In genomic region chr1:88220336-88220735, GRCm38 (mm10) we compare ENCODE assay signal across 17 mouse cellular contexts. TPM values are rescaled to one million over a fixed set of nuclear protein-coding genes. Genes with fewer than 3 reads are reported as not detected.
DNase-seq lines count a peak whose midpoint lies in the region; ATAC-seq and TF ChIP-seq lines count a peak whose summit lies in the region.
"Had no signal": no experiment of that assay in that cellular context is flagged by ENCODE, and none has a peak within 500 bp of the region (broad histone marks: within the 10 kb centered on the region; RNA-seq: fewer than 3 reads in every experiment).

No protein-coding gene starts in this region.

- DNase-seq in forebrain, embryonic 10.5 days (ENCODE audit: extremely low spot score, low spot score) = peak; percentile 18
- no peak for DNase-seq in forebrain, postnatal 0 days
- peak; percentile 15 for DNase-seq in lung, postnatal 0 days (ENCODE audit: low spot score)
- no peak for DNase-seq in lung, adult 18-20 months
- DNase-seq in CH12.LX (ENCODE audit: extremely low read depth) = peak; percentile 1
- DNase-seq in limb, embryonic 11.5 days (ENCODE audit: low spot score) = peak; percentile 33
- DNase-seq in cerebellum, postnatal 10 days = no peak
- DNase-seq in c-Kit-positive CD71-positive TER-119-positive erythroid progenitor cells, embryonic 14.5 days (ENCODE audit: low spot score) = no peak
- DNase-seq: kidney, adult 18-20 months; right cerebral cortex, adult 18-20 months had no signal

- no peak for TF ChIP-seq EP300 in lung, postnatal 0 days (IDR thresholded peaks at IDR 0.05)
- no peak for TF ChIP-seq EP300 in CH12.LX (IDR thresholded peaks at IDR 0.05; ENCODE audit: low read length)

- no peak for ATAC-seq in forebrain, postnatal 0 days
- ATAC-seq in lung, postnatal 0 days = no peak
- no peak for ATAC-seq in limb, embryonic 11.5 days (ENCODE audit: insufficient number of reproducible peaks, low FRiP score, low TSS enrichment, low read depth)

- H3K27ac ChIP-seq in forebrain, embryonic 10.5 days = no peak overlapping the region
- H3K27ac ChIP-seq in forebrain, postnatal 0 days (ENCODE audit: low read depth, low read length) = no peak overlapping the region
- no peak overlapping the region for H3K27ac ChIP-seq in lung, postnatal 0 days (ENCODE audit: low read length)
- H3K27ac ChIP-seq in CH12.LX (ENCODE audit: insufficient read depth, low read depth) = no peak overlapping the region
- H3K27ac ChIP-seq in limb, embryonic 11.5 days (replicated peaks; ENCODE audit: low read depth, low read length) = no peak overlapping the region
- H3K27ac ChIP-seq: limb, embryonic 12.5 days had no signal

- H3K4me2 ChIP-seq in forebrain, postnatal 0 days (ENCODE audit: low read depth) = no peak overlapping the region
- no peak overlapping the region for H3K4me2 ChIP-seq in lung, postnatal 0 days (replicated peaks; ENCODE audit: low read depth, low read length)
- no peak overlapping the region for H3K4me2 ChIP-seq in CH12.LX (ENCODE audit: insufficient read depth, low read depth, poor library complexity, severe bottlenecking)
- H3K4me2 ChIP-seq in limb, embryonic 11.5 days (ENCODE audit: low read depth, severe bottlenecking) = no peak overlapping the region
- H3K4me2 ChIP-seq: limb, embryonic 12.5 days had no signal

- TF ChIP-seq POLR2A in CH12.LX (IDR thresholded peaks at IDR 0.05; ENCODE audit: low read depth, low read length) = no peak

- peaks cover 10% of the 10 kb centered on the region for H3K9me3 ChIP-seq in forebrain, embryonic 10.5 days
- peaks cover 26% of the 10 kb centered on the region for H3K9me3 ChIP-seq in forebrain, postnatal 0 days (ENCODE audit: low read length)
- H3K9me3 ChIP-seq in lung, postnatal 0 days (ENCODE audit: low read length) = peaks cover 17% of the 10 kb centered on the region
- peaks cover 61% of the 10 kb centered on the region for H3K9me3 ChIP-seq in CH12.LX (replicated peaks; ENCODE audit: low read length)
- peaks cover 24% of the 10 kb centered on the region for H3K9me3 ChIP-seq in limb, embryonic 11.5 days (ENCODE audit: control insufficient read depth, low read length)

- H3K4me3 ChIP-seq in forebrain, embryonic 10.5 days = no peak overlapping the region
- H3K4me3 ChIP-seq in forebrain, postnatal 0 days (ENCODE audit: low read depth, low read length) = no peak overlapping the region
- no peak overlapping the region for H3K4me3 ChIP-seq in lung, postnatal 0 days (ENCODE audit: low read depth, low read length)
- no peak overlapping the region for H3K4me3 ChIP-seq in CH12.LX (replicated peaks in 1 of 3; ENCODE audit: low read depth in 2 of 3, low read length in 2 of 3, poor library complexity in 1 of 3)
- H3K4me3 ChIP-seq in limb, embryonic 11.5 days (ENCODE audit: low read depth, low read length) = no peak overlapping the region
- H3K4me3 ChIP-seq: limb, embryonic 12.5 days; myocyte had no signal

- no peak for TF ChIP-seq CTCF in forebrain, postnatal 0 days (IDR thresholded peaks at IDR 0.05; ENCODE audit: low read depth)
- no peak for TF ChIP-seq CTCF in lung, postnatal 0 days (IDR thresholded peaks at IDR 0.05)
- TF ChIP-seq CTCF in CH12.LX (conservative IDR thresholded peaks at IDR 0.05 in 1 of 2, IDR thresholded peaks at IDR 0.05 in 1 of 2; ENCODE audit: low read depth in 2 of 2, low read length in 2 of 2) = no peak

- no peak overlapping the region for H3K9ac ChIP-seq in forebrain, postnatal 0 days
- no peak overlapping the region for H3K9ac ChIP-seq in lung, postnatal 0 days (replicated peaks; ENCODE audit: low read depth)
- no peak overlapping the region for H3K9ac ChIP-seq in CH12.LX (ENCODE audit: insufficient read depth, low read depth)
- H3K9ac ChIP-seq in limb, embryonic 11.5 days (ENCODE audit: low read length) = no peak overlapping the region
- H3K9ac ChIP-seq: limb, embryonic 12.5 days had no signal

- dilution Hi-C loops in CH12.LX (cut with MboI; ENCODE audit: extremely low pct_ligation_motif_present, extremely low pct_unique_long_range_greater_than_20kb, low sequenced_read_pairs) = no loop called here

- in situ Hi-C loops in CH12.LX (cut with MboI; ENCODE audit: low pct_ligation_motif_present, low pct_unique_long_range_greater_than_20kb, low sequenced_read_pairs) = no loop called here

- H3K27me3 ChIP-seq in forebrain, embryonic 10.5 days (ENCODE audit: poor library complexity, severe bottlenecking) = no peaks in the 10 kb centered on the region
- H3K27me3 ChIP-seq in forebrain, postnatal 0 days (ENCODE audit: insufficient read depth, low read length) = no peaks in the 10 kb centered on the region
- no peaks in the 10 kb centered on the region for H3K27me3 ChIP-seq in lung, postnatal 0 days (replicated peaks; ENCODE audit: insufficient read depth, low read length)
- H3K27me3 ChIP-seq in CH12.LX (replicated peaks) = no peaks in the 10 kb centered on the region
- no peaks in the 10 kb centered on the region for H3K27me3 ChIP-seq in limb, embryonic 11.5 days (ENCODE audit: control insufficient read depth, insufficient read depth, low read length)
- H3K27me3 ChIP-seq: limb, embryonic 12.5 days had no signal

- no peak for TF ChIP-seq RAD21 in CH12.LX (IDR thresholded peaks at IDR 0.05; ENCODE audit: low read depth, low read length)

- no peaks in the 10 kb centered on the region for H3K4me1 ChIP-seq in forebrain, embryonic 10.5 days
- no peaks in the 10 kb centered on the region for H3K4me1 ChIP-seq in forebrain, postnatal 0 days (ENCODE audit: insufficient read depth)
- no peaks in the 10 kb centered on the region for H3K4me1 ChIP-seq in lung, postnatal 0 days (ENCODE audit: insufficient read depth, low read depth, low read length)
- H3K4me1 ChIP-seq in CH12.LX (ENCODE audit: control insufficient read depth in 1 of 2, insufficient read depth in 2 of 2) = no peaks in the 10 kb centered on the region
- no peaks in the 10 kb centered on the region for H3K4me1 ChIP-seq in limb, embryonic 11.5 days (ENCODE audit: control insufficient read depth, insufficient read depth, low read length)
- H3K4me1 ChIP-seq: limb, embryonic 12.5 days had no signal

- H3K36me3 ChIP-seq in forebrain, embryonic 10.5 days (replicated peaks) = no peaks in the 10 kb centered on the region
- H3K36me3 ChIP-seq in forebrain, postnatal 0 days (ENCODE audit: insufficient read depth) = no peaks in the 10 kb centered on the region
- no peaks in the 10 kb centered on the region for H3K36me3 ChIP-seq in lung, postnatal 0 days (ENCODE audit: insufficient read depth, low read length)
- no peaks in the 10 kb centered on the region for H3K36me3 ChIP-seq in CH12.LX (replicated peaks in 1 of 2; ENCODE audit: control insufficient read depth in 1 of 2, insufficient read depth in 1 of 2, low read length in 1 of 2)
- no peaks in the 10 kb centered on the region for H3K36me3 ChIP-seq in limb, embryonic 11.5 days (ENCODE audit: control insufficient read depth, insufficient read depth, low read length)
- H3K36me3 ChIP-seq: limb, embryonic 12.5 days had no signal

- no peaks in the 10 kb centered on the region for H3K79me2 ChIP-seq in CH12.LX (replicated peaks; ENCODE audit: control insufficient read depth, extremely low read depth, insufficient read depth, poor library complexity, severe bottlenecking)

RNA-seq across cellular contexts. Expression of gene Mroh2a, which starts 6.5 kb away (rescaled TPM):
- polyA plus RNA-seq in forebrain, embryonic 10.5 days (2016; fragmentation: Nextera tagmentation; extraction: Ambion mirVana) = 1.3 and 1.4 TPM in 2 replicates
- 0.23 TPM in 1 of 2 replicates, not detected in the other for total RNA-seq in forebrain, postnatal 0 days (2014; rRNA removed)
- polyA plus RNA-seq in forebrain, postnatal 0 days (2015; fragmentation: Nextera tagmentation; extraction: Ambion mirVana) = 0.35 and 0.36 TPM in 2 replicates
- 0.15 and 0.43 TPM in 2 replicates for polyA plus RNA-seq in lung, postnatal 0 days (2015; fragmentation: Nextera tagmentation; extraction: Ambion mirVana)
- 0.13 and 0.17 TPM in 2 replicates for total RNA-seq in CH12.LX (2012; rRNA removed)
- total RNA-seq in CH12.LX (2014; rRNA removed) = not detected in 2 replicates
- polyA plus RNA-seq in CH12.LX (2012; ENCODE audit: insufficient read length, low read depth) = 0.78 and 1.0 TPM in 2 replicates
- polyA plus RNA-seq in limb, embryonic 11.5 days (2014; fragmentation: Nextera tagmentation; extraction: Ambion mirVana) = 1.6 and 1.9 TPM in 2 replicates
- total RNA-seq: gastrocnemius, adult 8-10 months had no signal

RNA-seq across cellular contexts. Expression of gene Ugt1a1, which starts 8.6 kb away (rescaled TPM):
- 0.07 TPM in 1 of 2 replicates, not detected in the other for polyA plus RNA-seq in forebrain, embryonic 10.5 days (2016; fragmentation: Nextera tagmentation; extraction: Ambion mirVana)
- 0.14 TPM in 1 of 2 replicates, not detected in the other for total RNA-seq in forebrain, postnatal 0 days (2014; rRNA removed)
- not detected in 2 replicates for polyA plus RNA-seq in forebrain, postnatal 0 days (2015; fragmentation: Nextera tagmentation; extraction: Ambion mirVana)
- polyA plus RNA-seq in lung, postnatal 0 days (2015; fragmentation: Nextera tagmentation; extraction: Ambion mirVana) = 0.21 and 0.26 TPM in 2 replicates
- total RNA-seq in CH12.LX (2012; rRNA removed) = 0.08 TPM in 1 of 2 replicates, not detected in the other
- total RNA-seq in CH12.LX (2014; rRNA removed) = not detected in 2 replicates
- 0.19 TPM in 1 of 2 replicates, not detected in the other for polyA plus RNA-seq in CH12.LX (2012; ENCODE audit: insufficient read length, low read depth)
- polyA plus RNA-seq in limb, embryonic 11.5 days (2014; fragmentation: Nextera tagmentation; extraction: Ambion mirVana) = not detected in 2 replicates
- total RNA-seq: hematopoietic stem cell, adult 5-6 weeks had no signal
- polyA plus RNA-seq: C2C12; forebrain, embryonic 11.5 days; limb, embryonic 12.5 days; myocyte had no signal

RNA-seq across cellular contexts. Expression of gene Dnajb3, which starts 14.8 kb away (rescaled TPM):
- 8.5 and 9.5 TPM in 2 replicates for polyA plus RNA-seq in forebrain, embryonic 10.5 days (2016; fragmentation: Nextera tagmentation; extraction: Ambion mirVana)
- 5.3 and 6.6 TPM in 2 replicates for total RNA-seq in forebrain, postnatal 0 days (2014; rRNA removed)
- 10.7 and 12.4 TPM in 2 replicates for polyA plus RNA-seq in forebrain, postnatal 0 days (2015; fragmentation: Nextera tagmentation; extraction: Ambion mirVana)
- polyA plus RNA-seq in lung, postnatal 0 days (2015; fragmentation: Nextera tagmentation; extraction: Ambion mirVana) = 2.7 and 3.8 TPM in 2 replicates
- total RNA-seq in CH12.LX (2012; rRNA removed) = not detected in 2 replicates
- total RNA-seq in CH12.LX (2014; rRNA removed) = not detected in 2 replicates
- not detected in 2 replicates for polyA plus RNA-seq in CH12.LX (2012; ENCODE audit: insufficient read length, low read depth)
- polyA plus RNA-seq in limb, embryonic 11.5 days (2014; fragmentation: Nextera tagmentation; extraction: Ambion mirVana) = 10.7 and 12.8 TPM in 2 replicates
- total RNA-seq: gastrocnemius, adult 8-10 months; hematopoietic stem cell, adult 5-6 weeks had no signal
- polyA plus RNA-seq: C2C12, myocyte had no signal

RNA-seq across cellular contexts. Expression of gene Ugt1a2, which starts 19.9 kb away (rescaled TPM):
- polyA plus RNA-seq in forebrain, embryonic 10.5 days (2016; fragmentation: Nextera tagmentation; extraction: Ambion mirVana) = 0.07 TPM in 1 of 2 replicates, not detected in the other
- not detected in 2 replicates for total RNA-seq in forebrain, postnatal 0 days (2014; rRNA removed)
- not detected in 2 replicates for polyA plus RNA-seq in forebrain, postnatal 0 days (2015; fragmentation: Nextera tagmentation; extraction: Ambion mirVana)
- polyA plus RNA-seq in lung, postnatal 0 days (2015; fragmentation: Nextera tagmentation; extraction: Ambion mirVana) = 0.08 and 0.11 TPM in 2 replicates
- not detected in 2 replicates for total RNA-seq in CH12.LX (2012; rRNA removed)
- not detected in 2 replicates for total RNA-seq in CH12.LX (2014; rRNA removed)
- not detected in 2 replicates for polyA plus RNA-seq in CH12.LX (2012; ENCODE audit: insufficient read length, low read depth)
- polyA plus RNA-seq in limb, embryonic 11.5 days (2014; fragmentation: Nextera tagmentation; extraction: Ambion mirVana) = not detected in 2 replicates
- total RNA-seq: hematopoietic stem cell, adult 5-6 weeks had no signal
- polyA plus RNA-seq: C2C12; forebrain, embryonic 11.5 days; limb, embryonic 12.5 days had no signal

RNA-seq across cellular contexts. Expression of gene Ugt1a5, which starts 54.5 kb away (rescaled TPM):
- polyA plus RNA-seq in forebrain, embryonic 10.5 days (2016; fragmentation: Nextera tagmentation; extraction: Ambion mirVana) = not detected in 2 replicates
- not detected in 2 replicates for total RNA-seq in forebrain, postnatal 0 days (2014; rRNA removed)
- not detected in 2 replicates for polyA plus RNA-seq in forebrain, postnatal 0 days (2015; fragmentation: Nextera tagmentation; extraction: Ambion mirVana)
- not detected in 2 replicates for polyA plus RNA-seq in lung, postnatal 0 days (2015; fragmentation: Nextera tagmentation; extraction: Ambion mirVana)
- total RNA-seq in CH12.LX (2012; rRNA removed) (not detected in 2 replicates), CH12.LX (2014; rRNA removed) (not detected in 2 replicates)
- not detected in 2 replicates for polyA plus RNA-seq in CH12.LX (2012; ENCODE audit: insufficient read length, low read depth)
- polyA plus RNA-seq in limb, embryonic 11.5 days (2014; fragmentation: Nextera tagmentation; extraction: Ambion mirVana) = not detected in 2 replicates
- total RNA-seq: gastrocnemius, adult 8-10 months had no signal
- polyA plus RNA-seq: C2C12; forebrain, embryonic 11.5 days; limb, embryonic 12.5 days; myocyte; stomach, embryonic 14.5 days had no signal

Comparison
In these comparisons a context has a peak if more than half of its experiments do, and no peak if none do; other contexts are left out.
1. DNase-seq: peak in forebrain, embryonic 10.5 days (single experiment), lung, postnatal 0 days (single experiment), CH12.LX (single experiment) and limb, embryonic 11.5 days (single experiment); none in forebrain, postnatal 0 days (single experiment), lung, adult 18-20 months (0 of 2), cerebellum, postnatal 10 days (0 of 2) and c-Kit-positive CD71-positive TER-119-positive erythroid progenitor cells, embryonic 14.5 days (single experiment).